Mouse (Mus musculus): ENCODE measurements around the gene Mcam. TPM values are rescaled to one million over a fixed set of nuclear protein-coding genes. Genes with fewer than 3 reads are reported as not detected.

The Mcam gene
- polyA plus RNA-seq (2015; fragmentation: Nextera tagmentation; extraction: Ambion mirVana): 29.6 and 30.4 TPM in 2 replicates

DNA sequence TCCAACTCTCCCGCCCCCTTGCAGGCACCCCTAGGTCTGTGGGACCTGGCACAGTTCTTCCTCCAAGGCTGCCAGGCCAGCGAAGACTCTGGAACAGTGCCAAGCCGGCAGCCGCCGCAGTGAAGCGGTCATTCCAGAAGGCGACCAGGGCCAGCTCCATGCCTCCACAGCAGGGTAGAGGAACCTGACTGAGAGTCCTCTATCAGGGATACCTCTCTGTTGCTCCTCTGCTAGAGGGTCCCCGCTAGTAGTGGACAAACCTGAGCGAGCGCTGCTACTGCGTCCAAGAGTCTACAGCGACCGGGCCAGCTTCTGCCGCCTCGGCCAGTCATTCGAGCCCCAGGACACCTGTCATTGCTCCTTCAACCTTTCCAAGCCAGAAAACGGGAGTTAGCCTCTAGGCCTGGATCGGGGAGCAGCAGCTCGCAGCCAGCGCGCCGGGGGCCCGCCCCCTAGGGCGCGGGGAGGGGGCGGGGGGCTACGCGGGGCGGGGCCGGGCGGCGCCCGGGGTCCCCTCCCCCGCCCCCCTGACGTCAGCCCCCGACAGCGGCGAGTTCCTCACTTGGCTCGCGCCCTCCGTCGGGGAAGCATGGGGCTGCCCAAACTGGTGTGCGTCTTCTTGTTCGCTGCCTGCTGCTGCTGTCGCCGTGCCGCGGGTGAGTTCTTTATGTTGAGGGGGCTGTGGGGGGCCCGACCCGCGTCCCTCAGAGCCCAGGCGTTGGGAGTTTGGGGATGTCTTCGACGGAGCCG, at the start of gene Mcam:
Gene Mcam (plus strand): TSS at position 369 of the 750 bp plus-strand sequence.
- peaks cover 54% of the 10 kb centered on the region for H3K27me3 ChIP-seq
- ATAC-seq (ENCODE audit: low FRiP score, low read depth): peak; percentile 25
- H3K4me2 ChIP-seq (replicated peaks): peak within 1 kb of the TSS; percentile 89
- no peaks in the 10 kb centered on the region for H3K9me3 ChIP-seq
- WGBS: under 1% methylated on average over 50 of the region's 55 CpGs
- peaks cover 23% of the 10 kb centered on the region for H3K36me3 ChIP-seq
- H3K4me1 ChIP-seq: peaks cover 54% of the 10 kb centered on the region
- peak within 1 kb of the TSS; percentile 82 for H3K9ac ChIP-seq
- peak within 1 kb of the TSS; percentile 70 for H3K4me3 ChIP-seq
- H3K27ac ChIP-seq: peak within 1 kb of the TSS; percentile 75

DNA sequence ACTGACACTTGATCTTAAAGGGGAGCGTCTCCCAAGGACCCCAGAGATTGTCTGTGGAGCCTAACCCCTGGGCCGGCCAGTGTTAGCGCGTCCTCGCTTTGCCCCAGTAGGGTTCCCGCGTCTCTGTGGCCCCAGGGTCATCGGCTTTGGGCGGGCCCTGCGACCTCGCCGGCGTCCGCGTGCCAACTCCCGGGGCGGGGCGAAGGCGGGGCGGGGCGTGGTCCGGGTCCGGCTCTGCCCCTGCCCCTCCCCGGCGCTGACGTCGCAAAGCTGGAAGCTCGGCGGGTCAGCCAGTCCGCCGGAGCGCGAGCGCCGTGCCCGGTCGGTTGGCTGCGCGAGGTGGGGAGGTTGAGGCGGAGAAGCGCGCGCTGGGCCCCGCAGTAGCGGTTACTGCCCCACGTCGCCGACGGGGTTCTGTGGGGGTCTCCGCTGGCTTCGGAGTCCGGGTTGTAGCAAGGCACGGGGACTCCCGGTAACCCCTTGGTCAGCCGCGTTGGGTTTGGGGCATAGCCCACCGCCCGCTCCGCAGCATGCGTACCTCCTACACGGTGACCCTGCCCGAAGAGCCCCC, 49.5 kb upstream of the Mcam start:
- peak overlapping the region; percentile 64 for H3K4me3 ChIP-seq
- ATAC-seq (ENCODE audit: low FRiP score, low read depth): peak; percentile 71
- peaks cover 52% of the 10 kb centered on the region for H3K27me3 ChIP-seq
- no peaks in the 10 kb centered on the region for H3K9me3 ChIP-seq
- under 1% methylated on average over 61 of the region's 62 CpGs for WGBS
- H3K9ac ChIP-seq: peak overlapping the region; percentile 75
- H3K4me1 ChIP-seq: peaks cover 73% of the 10 kb centered on the region
- H3K4me2 ChIP-seq (replicated peaks): peak overlapping the region; percentile 98
- H3K36me3 ChIP-seq: no peaks in the 10 kb centered on the region
- no peak overlapping the region for H3K27ac ChIP-seq

DNA sequence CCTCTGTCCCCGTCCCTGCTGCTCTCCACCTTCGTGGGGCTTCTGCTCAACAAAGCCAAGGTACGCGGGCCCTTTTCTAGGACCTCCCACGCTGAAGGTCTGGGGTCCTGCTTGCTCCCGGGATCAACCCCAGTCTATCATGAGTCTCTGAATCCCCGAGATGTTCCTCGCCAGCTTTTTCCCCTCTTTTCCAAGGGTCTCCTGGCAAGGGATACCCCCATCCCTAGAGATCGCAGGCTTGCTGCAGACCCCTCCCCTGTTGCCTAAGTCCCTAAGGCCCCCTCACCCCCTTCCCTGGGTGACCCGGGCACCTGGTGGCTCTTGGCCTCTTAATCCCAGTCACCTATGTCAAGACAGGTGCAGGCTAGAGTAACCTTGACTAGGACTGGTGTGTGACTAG, 49.0 kb upstream of the Mcam start:
- H3K27ac ChIP-seq: no peak overlapping the region
- peaks cover 52% of the 10 kb centered on the region for H3K27me3 ChIP-seq
- H3K36me3 ChIP-seq: peaks cover 5% of the 10 kb centered on the region; the same call in 1 of the 2 replicates
- peak overlapping the region; percentile 75 for H3K9ac ChIP-seq
- no peaks in the 10 kb centered on the region for H3K9me3 ChIP-seq
- peak overlapping the region; percentile 98 for H3K4me2 ChIP-seq (replicated peaks)
- peak overlapping the region; percentile 64 for H3K4me3 ChIP-seq
- 3% methylated on average over 10 of the region's 10 CpGs for WGBS
- ATAC-seq (ENCODE audit: low FRiP score, low read depth): no peak
- peaks cover 72% of the 10 kb centered on the region for H3K4me1 ChIP-seq

DNA sequence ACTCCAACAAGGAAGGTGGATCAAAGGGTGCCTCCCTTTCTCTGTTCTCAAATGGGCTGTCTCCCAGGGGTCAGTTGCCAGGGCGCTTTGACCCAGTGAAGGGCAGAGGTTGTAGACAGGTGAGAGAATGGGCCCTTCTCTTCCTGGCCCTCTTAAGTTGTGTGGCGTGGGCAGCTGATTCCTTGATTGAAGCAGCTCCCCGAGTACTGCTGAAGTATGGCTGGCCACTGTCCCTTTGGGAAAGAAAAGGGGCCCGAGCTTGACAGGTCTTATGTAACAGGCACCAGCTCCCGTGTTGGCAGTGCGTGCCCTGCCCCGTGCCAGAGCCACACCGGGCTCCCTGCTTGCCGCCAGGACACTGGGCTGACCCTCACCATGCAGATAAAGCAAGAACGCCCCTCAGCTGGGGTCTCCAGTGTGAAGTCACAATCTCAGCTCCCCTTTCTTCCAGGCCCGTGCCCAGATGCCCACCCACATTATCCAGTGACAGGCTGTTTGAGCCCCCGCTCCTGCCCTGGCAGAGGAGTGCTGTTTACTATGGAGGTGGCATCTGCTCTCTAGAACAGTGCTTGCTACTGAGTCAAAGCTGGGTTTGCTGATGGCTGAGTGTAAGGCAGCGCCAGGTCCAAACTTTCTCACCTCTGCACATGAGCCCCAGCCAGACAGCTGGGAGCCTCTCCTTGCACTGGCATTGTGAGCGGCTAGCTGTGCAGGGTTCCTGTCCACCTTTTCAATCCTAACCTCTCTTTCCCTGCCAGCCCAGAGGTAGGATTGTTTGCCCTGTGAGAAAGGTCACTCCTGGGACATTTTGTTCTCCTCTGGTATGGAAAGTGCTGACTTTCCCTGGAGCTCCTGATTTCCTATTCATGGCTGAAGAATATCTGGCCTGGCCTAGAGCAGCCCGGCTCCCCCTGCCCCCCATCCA, 48.3 kb upstream of the Mcam start:
- peak overlapping the region; percentile 64 for H3K4me3 ChIP-seq
- H3K9ac ChIP-seq: no peak overlapping the region; the same call in 1 of the 2 replicates
- no peak overlapping the region for H3K27ac ChIP-seq
- peaks cover 6% of the 10 kb centered on the region for H3K36me3 ChIP-seq
- no peak for ATAC-seq (ENCODE audit: low FRiP score, low read depth)
- peak overlapping the region; percentile 98 for H3K4me2 ChIP-seq (replicated peaks)
- H3K4me1 ChIP-seq: peaks cover 65% of the 10 kb centered on the region
- peaks cover 52% of the 10 kb centered on the region for H3K27me3 ChIP-seq
- no peaks in the 10 kb centered on the region for H3K9me3 ChIP-seq
- 71% methylated on average over 15 of the region's 15 CpGs for WGBS

DNA sequence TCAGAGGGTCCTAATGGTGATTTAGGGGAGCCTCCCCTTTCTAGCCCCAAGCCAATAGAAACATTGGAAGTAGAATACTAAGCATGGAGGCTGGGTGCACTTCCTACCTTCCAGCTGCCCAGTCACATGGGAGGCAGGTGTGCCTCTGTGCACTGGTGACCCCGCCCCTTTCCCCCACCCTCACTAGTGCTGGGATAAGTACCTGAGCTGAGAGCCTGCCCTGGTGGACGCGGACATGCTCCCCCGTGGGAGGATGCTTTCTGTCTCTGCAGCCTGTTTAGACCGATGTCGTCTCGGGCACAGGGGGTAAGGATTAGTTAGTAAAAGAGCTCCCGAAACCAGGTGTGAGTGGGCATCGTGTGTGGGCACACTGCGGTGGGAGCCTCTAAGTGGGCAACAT, 47.3 kb upstream of the Mcam start:
- Histone ChIP-seq H3K4me2 (replicated peaks) (peak overlapping the region; percentile 35), H3K9ac (no peak overlapping the region), H3K9me3 (no peaks in the 10 kb centered on the region), H3K27ac (no peak overlapping the region), H3K36me3 (peaks cover 15% of the 10 kb centered on the region), H3K4me3 (no peak overlapping the region), H3K27me3 (peaks cover 52% of the 10 kb centered on the region), H3K4me1 (peaks cover 55% of the 10 kb centered on the region)
- ATAC-seq (ENCODE audit: low FRiP score, low read depth): no peak
- 37% methylated on average over 10 of the region's 10 CpGs for WGBS

DNA sequence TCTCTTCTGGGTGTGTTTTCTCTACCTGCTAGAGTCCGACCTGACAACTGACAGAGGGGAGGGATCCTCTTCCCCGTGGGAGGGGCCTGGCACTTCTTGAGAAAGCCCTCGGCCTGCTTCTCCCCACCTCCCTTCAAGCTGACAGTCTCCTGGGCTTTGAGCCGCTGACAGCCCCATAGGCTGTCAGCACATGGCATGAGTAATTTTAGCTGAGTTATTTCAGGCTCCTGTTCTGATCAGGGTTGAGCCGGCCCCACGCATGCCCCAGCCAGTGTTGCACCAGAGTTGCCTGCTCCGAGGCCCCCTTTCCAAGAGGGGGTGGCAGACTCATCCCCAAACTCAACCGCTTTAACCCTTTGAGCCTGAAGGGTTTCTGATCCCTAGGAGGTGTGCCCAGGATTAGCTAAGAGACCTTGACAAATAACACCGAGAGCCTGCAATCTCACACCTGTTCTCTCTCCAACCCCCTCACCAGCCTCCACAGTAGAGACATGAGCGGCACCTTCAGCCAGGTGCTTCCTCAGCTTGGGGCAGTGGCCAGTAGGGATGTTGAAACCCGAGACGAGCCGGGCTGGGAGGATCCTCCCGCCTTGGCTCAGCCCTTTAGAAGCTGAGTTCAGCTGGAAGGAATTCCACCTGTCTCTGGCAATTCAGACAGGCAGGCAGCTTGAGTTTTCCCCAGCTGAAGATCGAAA, 46.4 kb upstream of the Mcam start:
- peaks cover 23% of the 10 kb centered on the region for H3K36me3 ChIP-seq
- no peak overlapping the region for H3K4me3 ChIP-seq
- ATAC-seq (ENCODE audit: low FRiP score, low read depth): peak; percentile 54; the same call in 1 of the 2 replicates
- peaks cover 45% of the 10 kb centered on the region for H3K27me3 ChIP-seq
- 0 out of 2 replicates have a peak overlapping the region, but pooled peaks have one; percentile 31 for H3K9ac ChIP-seq
- WGBS: 4% methylated on average over 15 of the region's 15 CpGs
- H3K27ac ChIP-seq: no peak overlapping the region
- peaks cover 53% of the 10 kb centered on the region for H3K4me1 ChIP-seq
- H3K9me3 ChIP-seq: no peaks in the 10 kb centered on the region
- H3K4me2 ChIP-seq (replicated peaks): peak overlapping the region; percentile 35

DNA sequence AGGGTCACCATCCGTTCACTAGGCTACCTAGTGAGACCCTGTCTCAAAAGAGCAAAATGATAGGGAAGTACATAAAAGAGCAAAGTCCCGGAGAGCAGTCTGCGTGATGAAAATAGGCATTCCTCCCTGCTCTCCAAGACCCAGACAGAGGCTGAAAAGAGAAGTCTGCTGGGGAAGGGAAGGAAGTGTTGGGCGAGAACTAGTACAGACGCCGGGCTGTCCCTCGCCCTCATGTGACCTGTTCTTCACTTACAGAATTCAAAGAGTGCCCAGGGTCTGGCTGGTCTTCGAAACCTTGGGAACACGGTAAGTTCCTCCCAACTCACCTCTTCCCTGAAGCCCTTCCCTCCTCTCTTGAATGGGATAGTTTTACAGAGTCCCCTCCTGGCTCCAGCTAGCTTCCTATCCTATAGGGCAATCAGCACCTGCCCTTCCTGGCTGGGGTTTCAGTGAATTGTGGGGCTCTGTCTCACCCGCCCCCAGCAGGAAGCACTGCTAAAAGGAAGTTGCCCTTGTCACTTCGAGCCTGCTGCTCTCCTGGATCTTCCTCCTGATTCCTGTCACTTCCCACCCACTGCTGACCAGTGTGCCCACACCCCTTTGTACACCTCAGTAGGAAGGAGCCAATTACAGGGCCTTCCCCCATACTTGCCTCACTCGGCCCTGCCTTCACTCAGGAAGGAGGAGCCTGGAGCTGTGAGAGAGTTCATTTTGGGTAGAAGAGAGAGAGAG, 45.2 kb upstream of the Mcam start:
- 60% methylated on average over 12 of the region's 12 CpGs for WGBS

DNA sequence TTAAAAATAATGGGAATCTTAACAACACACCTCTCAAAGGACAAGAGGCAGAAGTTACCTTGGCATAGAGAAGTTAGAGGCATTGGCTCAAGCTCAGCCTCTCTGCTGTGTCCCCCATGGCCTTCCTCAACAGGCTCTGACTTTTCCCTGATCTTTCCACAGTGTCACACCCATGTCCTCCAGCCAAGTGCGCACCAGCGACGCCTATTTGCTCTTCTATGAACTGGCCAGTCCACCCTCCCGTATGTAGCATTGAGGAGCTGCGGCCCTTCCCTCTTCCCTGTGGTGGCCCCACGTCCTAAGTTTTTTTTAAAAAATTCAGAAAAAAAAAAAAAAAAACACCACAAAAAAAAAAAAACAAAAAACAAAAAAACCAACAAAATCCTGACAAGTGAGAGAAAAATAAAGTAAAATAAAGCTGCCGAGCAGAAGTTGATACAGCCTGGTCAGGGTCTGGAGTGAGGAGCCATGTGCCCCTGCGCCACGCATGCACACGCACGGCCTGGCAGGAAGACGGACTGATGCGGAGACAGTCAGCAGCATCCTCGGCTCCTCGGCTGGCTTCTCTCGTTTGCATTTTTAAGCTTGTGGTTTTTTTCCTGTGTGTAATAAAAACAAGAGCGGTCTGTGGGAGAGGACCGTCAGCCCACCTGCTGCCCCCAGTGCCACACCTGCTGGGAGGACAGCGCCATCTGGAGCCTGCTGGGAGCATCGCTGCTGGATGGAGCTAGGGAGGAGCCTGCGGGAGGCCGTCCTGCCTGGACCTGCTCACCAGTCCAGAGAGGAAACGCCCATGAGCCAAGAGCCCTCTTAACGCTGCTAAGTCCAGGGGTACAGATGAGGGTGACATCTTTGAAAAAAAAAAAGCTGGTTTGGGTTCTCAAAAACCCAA, 40.4 kb upstream of the Mcam start:
- peaks cover 30% of the 10 kb centered on the region for H3K36me3 ChIP-seq
- H3K27ac ChIP-seq: no peak overlapping the region
- no peak overlapping the region for H3K4me2 ChIP-seq (replicated peaks)
- H3K27me3 ChIP-seq: no peaks in the 10 kb centered on the region
- no peaks in the 10 kb centered on the region for H3K9me3 ChIP-seq
- peaks cover 10% of the 10 kb centered on the region; the same call in 1 of the 2 replicates for H3K4me1 ChIP-seq
- WGBS: 36% methylated on average over 24 of the region's 24 CpGs
- H3K9ac ChIP-seq: no peak overlapping the region
- H3K4me3 ChIP-seq: no peak overlapping the region
- ATAC-seq (ENCODE audit: low FRiP score, low read depth): peak; percentile 61

More for the DNA sequence above, 45.2 kb upstream of the Mcam start:
- peaks cover 46% of the 10 kb centered on the region for H3K4me1 ChIP-seq
- peaks cover 30% of the 10 kb centered on the region for H3K36me3 ChIP-seq
- H3K27ac ChIP-seq: no peak overlapping the region
- H3K9me3 ChIP-seq: no peaks in the 10 kb centered on the region
- H3K4me2 ChIP-seq (replicated peaks): no peak overlapping the region
- no peak overlapping the region for H3K4me3 ChIP-seq
- H3K27me3 ChIP-seq: peaks cover 34% of the 10 kb centered on the region
- no peak for ATAC-seq (ENCODE audit: low FRiP score, low read depth)
- no peak overlapping the region for H3K9ac ChIP-seq

DNA sequence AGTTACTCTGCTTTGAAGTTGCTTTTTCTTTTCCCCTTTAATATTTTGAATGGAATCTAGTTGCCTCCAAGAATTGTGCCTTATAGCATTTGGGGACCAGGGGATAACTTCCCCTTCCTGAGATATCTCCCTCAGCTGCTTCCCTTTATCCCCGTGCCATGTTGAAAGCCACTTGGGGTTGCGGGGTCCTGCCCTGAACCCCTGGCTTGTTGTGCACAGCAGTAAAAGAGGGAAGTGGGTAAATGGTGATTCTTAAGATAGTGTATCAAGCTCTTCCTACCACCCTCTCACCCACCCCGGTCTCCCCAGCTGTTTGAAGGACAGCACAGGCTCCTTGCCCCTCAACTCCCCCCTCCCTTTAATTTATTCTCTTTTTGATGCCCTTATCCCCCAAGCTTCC, 39.5 kb upstream of the Mcam start:
- no peak overlapping the region for H3K4me2 ChIP-seq (replicated peaks)
- no peak overlapping the region for H3K27ac ChIP-seq
- H3K36me3 ChIP-seq: peaks cover 31% of the 10 kb centered on the region
- H3K4me3 ChIP-seq: no peak overlapping the region
- H3K27me3 ChIP-seq: no peaks in the 10 kb centered on the region
- H3K9me3 ChIP-seq: no peaks in the 10 kb centered on the region
- 83% methylated on average over 3 of the region's 3 CpGs for WGBS
- H3K9ac ChIP-seq: no peak overlapping the region
- no peak for ATAC-seq (ENCODE audit: low FRiP score, low read depth)
- peaks cover 4% of the 10 kb centered on the region; the same call in 1 of the 2 replicates for H3K4me1 ChIP-seq

DNA sequence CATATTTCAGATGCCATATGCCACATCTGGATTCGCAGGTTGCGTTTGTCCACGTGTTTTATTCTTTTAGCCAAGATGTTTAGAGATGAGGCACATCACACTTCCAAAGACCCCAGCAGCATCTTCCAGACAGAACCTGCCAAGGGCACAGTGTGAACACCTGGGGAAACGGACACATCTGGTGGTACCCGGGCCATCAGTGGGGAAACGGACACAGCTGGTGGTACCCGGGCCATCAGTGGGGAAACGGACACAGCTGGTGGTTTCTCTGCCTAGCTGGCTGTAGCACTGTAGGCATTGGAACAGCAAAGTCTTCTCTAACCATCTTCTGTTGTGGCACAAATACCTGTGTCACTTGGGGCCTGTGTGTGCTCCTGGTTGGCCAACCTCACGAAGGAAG, 38.5 kb upstream of the Mcam start:
- Histone ChIP-seq H3K4me2 (replicated peaks) (no peak overlapping the region), H3K36me3 (peaks cover 28% of the 10 kb centered on the region), H3K4me1 (no peaks in the 10 kb centered on the region), H3K27me3 (no peaks in the 10 kb centered on the region), H3K9me3 (no peaks in the 10 kb centered on the region), H3K9ac (no peak overlapping the region), H3K4me3 (no peak overlapping the region), H3K27ac (no peak overlapping the region)
- no peak for ATAC-seq (ENCODE audit: low FRiP score, low read depth)
- 87% methylated on average over 9 of the region's 9 CpGs for WGBS

Measured in limb, embryonic 13.5 days (tissue).